Mouse (Mus musculus): Measurements from ENCODE around the gene Exoc6b.

GRCm38 (mm10) chr6:84751409-84751808, 317.9 kb downstream of the Exoc6b start:
- TF ChIP-seq CTCF (IDR thresholded peaks at IDR 0.05; ENCODE audit: borderline replicate concordance, insufficient read depth, low read depth, low read length) (no peak), POLR2A (IDR thresholded peaks at IDR 0.05; ENCODE audit: borderline replicate concordance, insufficient read depth, low read length) (no peak)
